Mouse (Mus musculus): ENCODE measurements around the gene Tmem102.

Tmem102 gene

GRCm38 (mm10) chr11:69757303-69758089 is 47.9 kb downstream of the Tmem102 start:
- DNase-seq (ENCODE audit: low spot score) = no peak

- DNase-seq (ENCODE audit: low spot score) = peak; percentile 82
These were observed 50.7 kb downstream of the Tmem102 start for GRCm38 (mm10) chr11:69754701-69755100.

- DNase-seq (ENCODE audit: low spot score) = no peak
These were observed 51.2 kb downstream of the Tmem102 start for GRCm38 (mm10) chr11:69754233-69754632.
